Mouse (Mus musculus): ENCODE results near the gene Cers3. TPM values are rescaled to one million over a fixed set of nuclear protein-coding genes. Genes with fewer than 3 reads are reported as not detected.

Gene Cers3
- total RNA-seq, 2 experiments from 2014 or later, result not detected

DNA sequence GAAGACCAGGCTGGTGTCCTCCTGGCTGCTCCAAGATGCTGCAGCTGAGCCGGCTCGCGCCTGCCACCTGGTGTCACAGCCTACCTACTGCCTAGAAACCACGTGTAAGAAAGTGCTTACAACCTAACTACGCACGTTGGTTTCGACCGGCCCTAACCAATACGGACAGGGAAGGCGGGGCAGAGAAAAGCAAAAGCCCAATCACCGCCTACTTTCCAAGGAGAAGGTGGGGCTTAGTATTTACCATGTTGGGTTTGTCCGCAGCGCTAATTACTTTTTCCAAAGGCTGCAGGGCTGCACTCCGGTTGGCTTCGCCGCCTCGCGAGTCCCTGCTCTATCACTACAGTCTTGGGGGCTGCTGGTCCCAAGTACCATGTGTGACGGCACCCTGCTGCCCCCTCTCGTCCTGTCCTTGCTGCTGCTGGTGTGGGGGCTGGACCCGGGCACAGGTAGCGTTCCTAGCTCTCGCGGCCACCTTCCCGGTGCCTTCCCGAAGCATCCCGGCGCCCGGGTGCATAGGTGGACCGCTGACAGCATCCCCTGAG is 96.2 kb downstream of the Cers3 start, which contains the start of gene Adamts17:
Adamts17 (plus strand) TSS at position 273 of the 545 bp plus-strand sequence.
- ATAC-seq (replicated peaks; ENCODE audit: poor library complexity), result peak; percentile 93

GRCm38 (mm10) chr7:66840008-66840719 is 96.9 kb downstream of the Cers3 start:
- ATAC-seq (replicated peaks; ENCODE audit: poor library complexity), result peak; percentile 20; the same call in 1 of the 2 replicates

GRCm38 (mm10) chr7:66841165-66841564 is 97.9 kb downstream of the Cers3 start:
- no peak for ATAC-seq (replicated peaks; ENCODE audit: poor library complexity)

- peak; percentile 47 for ATAC-seq (replicated peaks; ENCODE audit: poor library complexity)
Measured at GRCm38 (mm10) chr7:66842021-66842420, 98.7 kb downstream of the Cers3 start.

- no peak for ATAC-seq (replicated peaks; ENCODE audit: poor library complexity)
Measured at GRCm38 (mm10) chr7:66843846-66844245, 100.5 kb downstream of the Cers3 start.

- ATAC-seq (replicated peaks; ENCODE audit: poor library complexity), result no peak
Measured at GRCm38 (mm10) chr7:66846582-66846981, 103.3 kb downstream of the Cers3 start.

DNA sequence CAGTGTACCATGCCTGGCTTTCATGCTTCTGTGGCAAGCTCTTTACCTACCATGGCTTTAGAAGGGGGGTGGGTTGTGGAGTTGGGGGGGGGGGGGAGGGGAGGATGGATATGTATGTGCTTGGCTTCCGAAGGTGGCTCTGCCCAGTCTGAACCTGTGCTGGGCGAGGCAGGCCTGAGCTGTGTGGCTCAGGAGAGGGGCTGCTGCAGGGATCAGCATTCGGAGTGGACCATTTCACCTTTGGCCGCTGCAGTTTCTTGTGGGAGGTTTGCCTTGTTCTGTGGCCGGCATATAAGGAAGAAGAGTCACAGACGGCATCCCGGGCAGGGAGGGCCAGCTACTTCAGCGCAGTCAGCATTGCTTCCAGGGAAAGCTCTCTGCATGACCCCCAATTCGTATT is 104.0 kb downstream of the Cers3 start:
- no peak for ATAC-seq (replicated peaks; ENCODE audit: poor library complexity)

- ATAC-seq (replicated peaks; ENCODE audit: poor library complexity), result peak; percentile 52
Measured at GRCm38 (mm10) chr7:66849316-66849715, 106.0 kb downstream of the Cers3 start.

DNA sequence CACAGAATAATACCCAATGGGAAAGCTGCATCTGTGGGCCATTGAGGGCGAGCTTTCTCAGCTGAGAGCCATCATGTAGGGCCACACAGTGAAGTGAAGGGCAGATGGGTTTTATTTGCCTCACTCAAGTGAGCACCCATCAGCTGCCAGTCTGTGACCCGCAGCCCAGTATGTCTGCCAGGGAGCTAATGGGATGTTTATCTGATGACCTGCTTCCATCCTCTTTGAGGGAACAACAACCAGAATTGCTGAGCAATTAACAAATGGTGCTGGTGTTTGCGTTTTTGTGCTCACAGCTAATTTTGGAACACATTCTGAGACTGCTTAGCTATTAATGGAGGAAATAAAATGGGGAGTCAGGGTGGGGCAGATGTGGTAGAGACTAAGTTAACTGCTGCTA is 108.9 kb downstream of the Cers3 start:
- no peak for ATAC-seq (replicated peaks; ENCODE audit: poor library complexity)

DNA sequence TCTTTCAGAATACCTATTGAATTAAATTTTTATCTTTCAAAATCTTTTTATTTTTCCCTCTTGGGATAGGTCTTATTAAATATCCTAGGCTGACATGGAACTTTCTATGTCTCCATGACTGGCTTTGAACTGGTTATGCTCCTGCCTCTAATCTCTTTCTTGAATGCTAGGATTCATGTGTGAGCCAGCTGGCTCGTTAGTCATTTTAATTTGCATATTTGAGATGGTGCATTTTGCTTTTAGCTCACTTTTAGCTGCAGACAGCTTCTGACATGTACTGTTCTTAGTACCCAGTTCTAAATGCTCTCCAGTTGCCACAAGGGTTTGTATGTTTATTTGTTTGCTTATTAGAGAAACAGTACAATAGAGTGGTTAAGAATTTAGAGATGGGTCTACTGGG is 114.3 kb downstream of the Cers3 start:
- ATAC-seq (replicated peaks; ENCODE audit: poor library complexity), result no peak

DNA sequence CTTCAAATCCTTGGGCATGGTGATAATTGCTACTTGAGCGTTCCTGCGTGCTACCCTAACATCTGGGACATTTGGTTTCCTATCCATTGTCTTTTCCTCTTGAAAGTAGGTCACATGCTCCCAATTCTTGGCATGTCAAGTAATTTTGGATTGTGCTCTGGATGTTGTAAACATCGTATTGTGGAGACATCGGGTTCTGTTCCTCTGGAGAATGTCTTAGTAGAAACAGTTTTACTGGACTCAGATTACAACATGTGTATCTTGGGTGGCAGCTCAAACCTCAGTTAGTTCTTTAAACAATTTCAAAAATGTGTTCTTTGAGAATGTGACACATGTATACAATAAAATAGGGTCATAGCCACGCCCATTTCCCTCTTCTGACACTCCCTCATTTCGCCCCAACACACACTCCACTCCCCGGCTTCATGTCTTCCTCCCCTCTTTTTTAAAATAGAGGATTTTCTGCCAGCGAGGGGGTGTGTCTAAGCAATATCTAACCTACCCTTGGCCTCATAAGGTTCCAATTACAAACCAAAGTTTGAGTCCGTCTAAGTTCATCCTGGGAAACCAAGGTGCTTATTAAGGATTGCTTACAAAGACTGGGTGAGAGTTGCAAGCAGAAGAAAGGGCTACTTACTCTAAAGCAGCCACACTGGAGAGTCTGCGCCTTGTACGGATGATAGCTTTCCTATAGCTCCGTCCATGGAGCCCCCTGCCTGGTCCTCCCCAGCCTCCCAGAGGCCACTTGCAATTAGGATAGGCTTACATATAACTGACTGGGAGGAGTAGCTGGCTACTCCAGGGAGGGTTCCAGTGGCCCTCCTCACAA is 115.2 kb downstream of the Cers3 start:
- no peak for ATAC-seq (replicated peaks; ENCODE audit: poor library complexity)

- ATAC-seq (replicated peaks; ENCODE audit: poor library complexity), result no peak
Measured at GRCm38 (mm10) chr7:66859220-66859619, 115.9 kb downstream of the Cers3 start.

- ATAC-seq (replicated peaks; ENCODE audit: poor library complexity), result peak; percentile 77
Measured at GRCm38 (mm10) chr7:66866944-66867718, 123.8 kb downstream of the Cers3 start.

- no peak for ATAC-seq (replicated peaks; ENCODE audit: poor library complexity)
Measured at GRCm38 (mm10) chr7:66867719-66868501, 124.6 kb downstream of the Cers3 start.

- no peak for ATAC-seq (replicated peaks; ENCODE audit: poor library complexity)
Measured at GRCm38 (mm10) chr7:66871520-66871919, 128.2 kb downstream of the Cers3 start.

DNA sequence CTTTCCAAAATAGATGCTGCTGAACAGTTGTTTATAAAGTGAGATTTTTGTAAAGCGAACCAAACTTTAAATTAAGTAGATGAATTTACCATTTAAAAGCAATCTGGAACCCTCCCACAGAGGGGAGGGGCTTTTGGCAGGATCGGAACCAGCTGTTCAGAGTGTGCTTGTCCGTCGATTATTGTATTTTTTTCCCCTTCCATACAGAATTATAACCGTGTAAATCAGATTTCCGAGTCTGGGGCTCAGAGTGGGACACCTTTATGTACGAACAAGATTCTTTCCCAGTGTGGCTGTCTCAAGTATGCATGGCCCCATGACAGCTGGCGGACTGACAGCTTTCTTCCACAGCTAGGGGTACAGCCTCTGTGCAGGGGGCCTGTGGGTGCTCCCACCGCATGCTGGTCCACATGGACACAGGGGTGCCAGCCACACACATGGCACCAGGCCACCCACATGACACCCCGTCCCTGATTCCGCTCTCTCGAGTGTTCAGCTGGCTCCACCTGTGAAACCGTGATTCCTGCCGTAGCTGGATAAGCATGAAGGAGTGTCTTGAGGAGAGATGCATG is 128.7 kb downstream of the Cers3 start:
- no peak for ATAC-seq (replicated peaks; ENCODE audit: poor library complexity)

- no peak for ATAC-seq (replicated peaks; ENCODE audit: poor library complexity)
Measured at GRCm38 (mm10) chr7:66873235-66873634, 129.9 kb downstream of the Cers3 start.
